8 mouse cellular contexts compared by ENCODE assay signal in the genomic region with DNA sequence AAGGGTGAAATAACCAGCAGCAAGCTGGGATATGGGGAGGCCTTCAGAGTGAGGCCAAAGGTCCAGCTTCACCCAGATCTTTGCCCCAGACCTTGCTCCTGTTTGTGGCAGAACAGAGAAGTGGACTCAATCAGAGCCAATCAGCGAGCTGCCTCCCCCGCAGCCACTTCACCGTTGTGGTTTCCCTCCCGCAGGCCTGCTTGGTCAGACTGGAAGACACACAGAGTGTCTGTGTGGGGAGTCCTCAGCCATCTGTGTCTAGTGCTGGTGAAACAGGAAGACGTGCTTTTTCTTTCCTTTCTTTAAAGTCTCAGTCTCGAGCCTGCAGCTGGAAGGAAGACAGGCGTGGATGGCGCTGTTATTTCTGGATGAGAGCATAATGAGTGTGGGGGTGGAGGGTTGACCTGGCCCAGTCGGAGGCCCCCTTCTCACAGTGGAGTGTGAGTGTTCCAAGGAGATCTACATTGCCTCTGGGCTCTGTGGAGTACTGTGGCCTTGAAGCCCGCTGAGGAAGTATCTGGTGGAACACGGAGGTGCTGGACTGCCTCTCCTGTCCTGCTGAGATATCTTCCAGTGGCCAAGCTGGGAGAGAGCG.
DNase-seq lines count a peak whose midpoint lies in the region; ATAC-seq lines count a peak whose summit lies in the region.

No protein-coding gene starts in this region.

- no peak overlapping the region for H3K27ac ChIP-seq in heart, embryonic 15.5 days
- H3K27ac ChIP-seq in hindbrain, embryonic 11.5 days (ENCODE audit: low read depth, low read length): no peak overlapping the region

- H3K9me3 ChIP-seq in heart, embryonic 15.5 days (replicated peaks): no peaks in the 10 kb centered on the region
- no peaks in the 10 kb centered on the region for H3K9me3 ChIP-seq in hindbrain, embryonic 11.5 days (ENCODE audit: control insufficient read depth, low read length)

- no peaks in the 10 kb centered on the region for H3K36me3 ChIP-seq in heart, embryonic 15.5 days
- H3K36me3 ChIP-seq in hindbrain, embryonic 11.5 days (ENCODE audit: control insufficient read depth, insufficient read depth, low read length): no peaks in the 10 kb centered on the region

- peaks cover 6% of the 10 kb centered on the region; the same call in 1 of the 2 replicates for H3K4me1 ChIP-seq in heart, embryonic 15.5 days (replicated peaks)
- no peaks in the 10 kb centered on the region for H3K4me1 ChIP-seq in hindbrain, embryonic 11.5 days (replicated peaks; ENCODE audit: control insufficient read depth, insufficient read depth, low read length)

- intact Hi-C loops in heart, postnatal 36 days (cut with DNase I): no loop called here

- 0 out of 2 replicates have a peak overlapping the region, but pooled peaks have one; percentile 15 for H3K4me2 ChIP-seq in heart, embryonic 15.5 days
- H3K4me2 ChIP-seq in hindbrain, embryonic 11.5 days (replicated peaks; ENCODE audit: low read depth, low read length): no peak overlapping the region

- no peaks in the 10 kb centered on the region for H3K27me3 ChIP-seq in heart, embryonic 15.5 days
- no peaks in the 10 kb centered on the region for H3K27me3 ChIP-seq in hindbrain, embryonic 11.5 days (ENCODE audit: control insufficient read depth, insufficient read depth, low read length)

- H3K9ac ChIP-seq in heart, embryonic 15.5 days: no peak overlapping the region
- H3K9ac ChIP-seq in hindbrain, embryonic 11.5 days (ENCODE audit: low read depth, low read length): no peak overlapping the region

- no peak for ATAC-seq in heart, embryonic 15.5 days (replicated peaks; ENCODE audit: insufficient number of reproducible peaks, insufficient read depth, low FRiP score, low read depth)
- no peak for ATAC-seq in hindbrain, embryonic 11.5 days (ENCODE audit: low FRiP score)
- peak; percentile 76 for ATAC-seq in megakaryocyte progenitor cell, adult 5-6 weeks (replicated peaks; ENCODE audit: poor library complexity)

- H3K4me3 ChIP-seq in heart, embryonic 15.5 days: no peak overlapping the region
- no peak overlapping the region for H3K4me3 ChIP-seq in hindbrain, embryonic 11.5 days (ENCODE audit: low read depth, low read length)

- WGBS in heart, embryonic 15.5 days: 30% methylated on average over 12 of the region's 12 CpGs
- 41% methylated on average over 12 of the region's 12 CpGs for WGBS in hindbrain, embryonic 11.5 days

- no peak for DNase-seq in heart, postnatal 36 days
- DNase-seq in cerebellum, postnatal 10 days: peak; percentile 60 to 77
- peak; percentile 19 for DNase-seq in hindbrain, embryonic 11.5 days (ENCODE audit: low spot score)
- DNase-seq in layer of hippocampus, adult 9-11 months: peak; percentile 32
- DNase-seq in thymus, postnatal 0 days (ENCODE audit: low spot score): peak; percentile 13
- DNase-seq in urinary bladder, postnatal 10 days (ENCODE audit: low spot score): no peak

Comparison
In these comparisons a context has a peak if more than half of its experiments do, and no peak if none do; other contexts are left out.
1. DNase-seq: peak in cerebellum, postnatal 10 days (2 of 2), hindbrain, embryonic 11.5 days (single experiment), layer of hippocampus, adult 9-11 months (single experiment) and thymus, postnatal 0 days (single experiment); none in heart, postnatal 36 days (0 of 2) and urinary bladder, postnatal 10 days (single experiment).